Mouse (Mus musculus): ENCODE results near the gene Kif3b.
"Not testable (repeated sequence)": the region's sequence is repeated elsewhere in the genome, so short reads cannot be mapped to it uniquely, and the experiment has no call there.

Kif3b gene

GRCm38 (mm10) chr2:153346221-153347182 is 55.3 kb downstream of the Kif3b start:
- peak; percentile 58 to 66 for DNase-seq

GRCm38 (mm10) chr2:153347183-153347781 is 56.1 kb downstream of the Kif3b start:
- no peak for DNase-seq

- DNase-seq: no peak
These were observed 57.1 kb downstream of the Kif3b start for GRCm38 (mm10) chr2:153348100-153348831.

GRCm38 (mm10) chr2:153350552-153351181 is 59.5 kb downstream of the Kif3b start:
- DNase-seq: no peak

- no peak for DNase-seq
These were observed 63.4 kb downstream of the Kif3b start for GRCm38 (mm10) chr2:153354648-153355047.

- no peak for DNase-seq
These were observed 65.6 kb downstream of the Kif3b start for GRCm38 (mm10) chr2:153356784-153357183.

- no peak for DNase-seq
These were observed 70.0 kb downstream of the Kif3b start for GRCm38 (mm10) chr2:153361101-153361710.

- not testable (repeated sequence) for DNase-seq
These were observed 73.3 kb downstream of the Kif3b start for GRCm38 (mm10) chr2:153364531-153364930.

GRCm38 (mm10) chr2:153370871-153371270 is 79.7 kb downstream of the Kif3b start:
- no peak for DNase-seq

GRCm38 (mm10) chr2:153375380-153375779 is 84.2 kb downstream of the Kif3b start:
- DNase-seq: no peak

GRCm38 (mm10) chr2:153380479-153380878 is 89.3 kb downstream of the Kif3b start:
- no peak for DNase-seq
